Mouse (Mus musculus) stomach, postnatal 0 days (tissue): ENCODE data around the gene Stpg4.

ENCODE experiments used
- CTCF ChIP-seq: IDR thresholded peaks from 2 replicates; pipeline ENCODE4 v1.5.1; 2016; ENCODE audit warnings: antibody characterized with exemption, low read depth, mild to moderate bottlenecking, moderate library complexity
- EP300 ChIP-seq: optimal IDR thresholded peaks from 2 replicates; pipeline ENCODE3; 2016; ENCODE audit warnings: antibody characterized with exemption

DNA sequence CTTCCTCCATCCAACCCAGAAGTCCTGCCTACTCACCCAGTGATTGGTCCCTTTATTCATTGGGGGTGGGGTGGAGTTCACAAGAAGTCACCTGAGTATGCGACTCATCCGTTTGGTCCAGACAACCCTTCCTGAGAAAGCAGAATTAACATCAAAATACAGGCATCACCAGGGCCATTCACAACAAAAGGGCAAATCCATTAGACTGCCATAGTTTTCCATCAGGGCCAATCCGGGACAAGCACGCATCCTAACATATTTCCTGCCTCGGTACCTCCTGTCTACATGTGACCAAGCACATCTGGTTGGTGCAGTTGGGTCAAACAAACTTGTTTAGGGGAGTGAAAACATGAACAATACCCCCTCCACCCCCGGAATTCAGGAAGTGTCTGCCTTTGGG is 44.1 kb upstream of the Stpg4 start:
- TF ChIP-seq CTCF = no peak
- no peak for TF ChIP-seq EP300
